Mouse (Mus musculus) thymus, adult 2 months (tissue): Measurements from ENCODE around the gene Vps53.

ENCODE experiments used
- CTCF ChIP-seq: fragments of 200-500 bp; IDR thresholded peaks from 2 replicates; pipeline ENCODE4 v1.5.1; 2012; ENCODE audit warnings: mild to moderate bottlenecking, control low read depth, low read length, moderate library complexity, borderline replicate concordance; ENCODE audit not compliant: control insufficient read depth, poor library complexity, insufficient read depth; ENCODE audit errors: extremely low read depth
- POLR2A ChIP-seq: fragments of 200-500 bp; IDR thresholded peaks from 2 replicates; pipeline ENCODE4 v1.6.1; 2012; ENCODE audit warnings: mild to moderate bottlenecking, low read length, control low read depth, moderate library complexity; ENCODE audit not compliant: control insufficient read depth, poor library complexity, insufficient read depth; ENCODE audit errors: extremely low read depth

DNA sequence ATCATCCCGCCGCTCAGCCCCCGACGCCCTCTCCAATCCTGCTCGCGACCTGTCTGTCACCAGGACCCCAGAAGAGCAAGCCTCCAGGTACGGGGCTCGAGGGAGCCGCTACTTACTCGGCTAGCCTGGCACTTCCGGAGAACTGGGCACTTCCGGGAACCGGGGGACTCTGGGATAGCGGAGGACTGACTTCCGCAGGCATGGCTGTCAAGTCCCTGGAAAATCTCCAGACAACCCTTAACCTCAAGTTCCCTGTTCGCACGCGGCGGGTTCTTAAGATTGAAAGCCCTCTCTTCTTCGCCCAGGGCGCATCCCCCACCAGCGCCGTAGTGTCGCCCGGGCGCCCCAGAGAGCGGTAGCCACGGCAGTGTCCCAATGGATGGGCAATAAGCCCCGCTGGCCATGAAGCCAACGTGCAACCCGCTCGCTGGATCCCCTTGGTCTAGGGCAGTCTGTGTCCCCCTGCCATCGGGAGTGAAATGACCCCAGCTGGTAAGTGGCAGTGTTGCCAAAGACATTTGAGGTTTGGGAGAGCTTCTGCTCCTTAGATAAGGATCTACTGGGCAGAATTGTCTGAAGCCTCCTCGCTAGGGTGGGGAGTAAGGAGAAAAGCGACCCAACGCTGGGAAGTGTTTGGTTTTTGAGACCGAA is at the start of gene Vps53, which contains the start of gene Fam57a:
- TF ChIP-seq CTCF (no peak), POLR2A (0 out of 2 replicates have a peak, but pooled peaks have one; percentile 42)
